ENCODE assay signal across 17 mouse cellular contexts in the genomic region with DNA sequence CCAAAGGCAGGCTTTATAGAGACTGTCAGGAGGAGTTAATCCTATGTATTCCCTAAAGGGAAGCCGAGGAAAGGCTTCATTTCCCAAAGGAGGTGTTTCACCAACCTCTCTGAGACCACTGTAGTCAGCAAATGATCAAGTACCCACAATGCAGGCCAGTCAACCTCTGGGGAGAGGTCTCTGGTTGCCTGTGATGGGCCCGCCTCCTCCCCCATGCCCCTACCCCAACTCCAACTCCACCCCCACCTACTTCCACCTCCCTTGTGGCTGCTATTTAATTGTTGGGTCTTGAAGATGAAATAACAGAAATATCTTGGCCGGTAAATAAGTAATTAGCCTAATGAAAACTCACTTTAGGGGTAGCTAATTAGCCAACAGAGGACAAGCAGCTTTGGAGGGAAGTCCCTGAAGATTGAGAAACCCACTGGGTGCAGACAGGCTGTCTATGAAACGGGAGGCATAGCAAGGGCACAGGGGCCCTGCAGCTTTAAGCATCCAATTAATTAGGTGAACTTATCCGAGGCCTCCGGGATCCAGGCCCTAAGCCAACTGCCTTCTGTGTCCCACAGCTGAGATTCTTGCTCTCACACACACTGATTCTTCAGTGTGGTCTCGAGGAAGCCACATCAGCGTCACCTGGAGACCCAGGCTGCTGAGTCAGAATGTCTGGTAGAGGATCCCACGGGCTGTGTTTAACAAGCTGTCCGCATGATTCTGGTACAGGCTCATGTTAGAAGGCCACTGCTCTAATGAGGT.
DNase-seq lines count a peak whose midpoint lies in the region; ATAC-seq lines count a peak whose summit lies in the region.
"Had no signal": no experiment of that assay in that cellular context is flagged by ENCODE, and none has a peak within 500 bp of the region (broad histone marks: within the 10 kb centered on the region; RNA-seq: fewer than 3 reads in every experiment).

No protein-coding gene starts in this region.

- no peak overlapping the region for H3K4me2 ChIP-seq in lung, embryonic 15.5 days
- H3K4me2 ChIP-seq in embryonic facial prominence, embryonic 15.5 days (replicated peaks): no peak overlapping the region
- no peak overlapping the region for H3K4me2 ChIP-seq in midbrain, embryonic 16.5 days (ENCODE audit: low read length)
- no peak overlapping the region for H3K4me2 ChIP-seq in kidney, embryonic 14.5 days (replicated peaks; ENCODE audit: low read depth, low read length)

- DNase-seq in lung, postnatal 10 days: no peak
- peak; percentile 45 for DNase-seq in forelimb bud, embryonic 11.5 days (ENCODE audit: low read depth, low spot score)
- no peak for DNase-seq in B cell, adult 2 months
- DNase-seq: adrenal gland, postnatal 25 days; gastrocnemius, adult 2 months; kidney, postnatal 10 days; layer of hippocampus, postnatal 36 days; liver; lung, postnatal 36 days; right cerebral cortex, adult 18-20 months had no signal

- no peak overlapping the region for H3K4me3 ChIP-seq in lung, embryonic 15.5 days
- H3K4me3 ChIP-seq in embryonic facial prominence, embryonic 15.5 days (replicated peaks): no peak overlapping the region
- H3K4me3 ChIP-seq in midbrain, embryonic 16.5 days (ENCODE audit: low read depth, low read length): no peak overlapping the region
- H3K4me3 ChIP-seq in kidney, embryonic 14.5 days (ENCODE audit: low read length): no peak overlapping the region
- H3K4me3 ChIP-seq: erythroblast, embryonic 14.5 days; gastrocnemius, adult 2 months; myocyte had no signal

- H3K36me3 ChIP-seq in lung, embryonic 15.5 days: no peaks in the 10 kb centered on the region
- H3K36me3 ChIP-seq in embryonic facial prominence, embryonic 15.5 days: no peaks in the 10 kb centered on the region
- H3K36me3 ChIP-seq in midbrain, embryonic 16.5 days (ENCODE audit: control insufficient read depth, insufficient read depth, low read length): no peaks in the 10 kb centered on the region; the same call in 1 of the 2 replicates
- no peaks in the 10 kb centered on the region for H3K36me3 ChIP-seq in kidney, embryonic 14.5 days (ENCODE audit: control insufficient read depth, insufficient read depth, low read length)

- H3K27me3 ChIP-seq in lung, embryonic 15.5 days: no peaks in the 10 kb centered on the region
- H3K27me3 ChIP-seq in embryonic facial prominence, embryonic 15.5 days: no peaks in the 10 kb centered on the region
- no peaks in the 10 kb centered on the region for H3K27me3 ChIP-seq in midbrain, embryonic 16.5 days (ENCODE audit: control insufficient read depth, insufficient read depth, low read depth, low read length)
- H3K27me3 ChIP-seq in kidney, embryonic 14.5 days (ENCODE audit: control insufficient read depth, insufficient read depth, low read length): no peaks in the 10 kb centered on the region
- H3K27me3 ChIP-seq: CH12.LX had no signal

- ATAC-seq in lung, embryonic 15.5 days (ENCODE audit: borderline replicate concordance, extremely low read depth, low FRiP score, low TSS enrichment): peak; percentile 59
- ATAC-seq in embryonic facial prominence, embryonic 15.5 days (ENCODE audit: insufficient number of reproducible peaks, low FRiP score, low TSS enrichment, low read depth): peak; percentile 35; the same call in 1 of the 2 replicates
- 0 out of 2 replicates have a peak, but pooled peaks have one; percentile 14 for ATAC-seq in midbrain, embryonic 16.5 days
- ATAC-seq in kidney, embryonic 14.5 days (ENCODE audit: low FRiP score, low TSS enrichment): no peak

- 49% methylated on average over 10 of the region's 10 CpGs for WGBS in lung, embryonic 15.5 days
- 63% methylated on average over 10 of the region's 10 CpGs for WGBS in embryonic facial prominence, embryonic 15.5 days
- 53% methylated on average over 10 of the region's 10 CpGs for WGBS in midbrain, embryonic 16.5 days
- 68% methylated on average over 10 of the region's 10 CpGs for WGBS in kidney, embryonic 14.5 days

- peaks cover 18% of the 10 kb centered on the region for H3K4me1 ChIP-seq in lung, embryonic 15.5 days
- peaks cover 7% of the 10 kb centered on the region; the same call in 1 of the 2 replicates for H3K4me1 ChIP-seq in embryonic facial prominence, embryonic 15.5 days
- H3K4me1 ChIP-seq in midbrain, embryonic 16.5 days (ENCODE audit: control insufficient read depth, insufficient read depth, low read length): no peaks in the 10 kb centered on the region
- no peaks in the 10 kb centered on the region; the same call in 1 of the 2 replicates for H3K4me1 ChIP-seq in kidney, embryonic 14.5 days (ENCODE audit: control insufficient read depth, insufficient read depth, low read length)

- no peaks in the 10 kb centered on the region for H3K9me3 ChIP-seq in lung, embryonic 15.5 days
- H3K9me3 ChIP-seq in embryonic facial prominence, embryonic 15.5 days (replicated peaks): 0 out of 2 replicates have a peak, but pooled peaks cover 5% of the 10 kb centered on the region
- H3K9me3 ChIP-seq in midbrain, embryonic 16.5 days (replicated peaks; ENCODE audit: control insufficient read depth, low read length, poor library complexity, severe bottlenecking): no peaks in the 10 kb centered on the region
- H3K9me3 ChIP-seq in kidney, embryonic 14.5 days (ENCODE audit: control insufficient read depth, low read length): no peaks in the 10 kb centered on the region

- H3K27ac ChIP-seq in lung, embryonic 15.5 days: no peak overlapping the region
- no peak overlapping the region for H3K27ac ChIP-seq in embryonic facial prominence, embryonic 15.5 days (replicated peaks)
- H3K27ac ChIP-seq in midbrain, embryonic 16.5 days (ENCODE audit: low read length): no peak overlapping the region
- H3K27ac ChIP-seq in kidney, embryonic 14.5 days (ENCODE audit: low read depth, low read length): no peak overlapping the region
- H3K27ac ChIP-seq: gastrocnemius, adult 2 months had no signal

- H3K9ac ChIP-seq in lung, embryonic 15.5 days: no peak overlapping the region
- H3K9ac ChIP-seq in embryonic facial prominence, embryonic 15.5 days: no peak overlapping the region
- no peak overlapping the region for H3K9ac ChIP-seq in midbrain, embryonic 16.5 days (ENCODE audit: low read depth, low read length)
- H3K9ac ChIP-seq in kidney, embryonic 14.5 days (ENCODE audit: low read depth, low read length): no peak overlapping the region
